Mouse (Mus musculus): ENCODE measurements around the gene Tjp2.

- TF ChIP-seq CTCF (IDR thresholded peaks at IDR 0.05; ENCODE audit: extremely low read depth, insufficient read depth, low read length): no peak
- TF ChIP-seq POLR2A (IDR thresholded peaks at IDR 0.05; ENCODE audit: extremely low read depth, insufficient read depth, low read length): no peak
These were observed 49.9 kb downstream of the Tjp2 start for GRCm38 (mm10) chr19:24174896-24175295.
